In genomic region chr8:4238434-4239192, GRCm38 (mm10) we compare ENCODE assay signal across 8 mouse cellular contexts. TPM values are rescaled to one million over a fixed set of nuclear protein-coding genes. Genes with fewer than 3 reads are reported as not detected.
DNase-seq lines count a peak whose midpoint lies in the region; ATAC-seq and TF ChIP-seq lines count a peak whose summit lies in the region.

Gene Map2k7 (plus strand): TSS chr8:4238740.
Gene Gm49320 (plus strand): TSS chr8:4238865.

- peak within 1 kb of the TSS; percentile 62 for H3K27ac ChIP-seq in cortical plate, adult 2 months (ENCODE audit: insufficient read depth, low read length)

- peak; percentile 100 for DNase-seq in gastrocnemius, adult 8-10 months (ENCODE audit: low spot score in 2 of 2)
- DNase-seq in induced T-regulatory cell, adult 2 months (ENCODE audit: low read depth): peak; percentile 100
- DNase-seq in left cerebral cortex, adult 9 months (ENCODE audit: low spot score in 2 of 2): peak; percentile 99 to 100
- DNase-seq in right cerebral cortex, postnatal 14 days: peak; percentile 100
- peak; percentile 98 to 100 for DNase-seq in urinary bladder, postnatal 36 days (ENCODE audit: low spot score in 2 of 2)

- peak; percentile 91 for ATAC-seq in activated CD4-positive, CD25-positive, alpha-beta regulatory T cell, adult 4 months
- ATAC-seq in megakaryocyte progenitor cell, adult 5-6 weeks (replicated peaks; ENCODE audit: poor library complexity): peak; percentile 82

- H3K4me3 ChIP-seq in cortical plate, adult 2 months (ENCODE audit: insufficient read depth, low read length): peak within 1 kb of the TSS; percentile 81

- H3K4me1 ChIP-seq in cortical plate, adult 2 months (ENCODE audit: control insufficient read depth, insufficient read depth, low read length): peaks cover 5% of the 10 kb centered on the region

- TF ChIP-seq POLR2A in cortical plate, adult 2 months (IDR thresholded peaks at IDR 0.05; ENCODE audit: extremely low read depth, insufficient read depth, low read length): peak; percentile 57

- peak; percentile 24; the same call in 1 of the 2 replicates for TF ChIP-seq CTCF in cortical plate, adult 2 months (IDR thresholded peaks at IDR 0.05; ENCODE audit: extremely low read depth, insufficient read depth, low read length)

RNA-seq across cellular contexts. Expression of gene Map2k7, which starts in this region (rescaled TPM):
- 10 to 100 TPM; 18.3 to 29.8 TPM for polyA plus RNA-seq in activated CD4-positive, CD25-positive, alpha-beta regulatory T cell, adult 4 months (2017; shearing (Covaris generic))
- polyA plus RNA-seq in cortical plate, adult 2 months (2012; rRNA removed): 60.4 and 60.6 TPM in 2 replicates
- 10 to 100 TPM; 73.5 to 86.8 (median 77.5) TPM for total RNA-seq in gastrocnemius, adult 8-10 months (2022)
- total RNA-seq in megakaryocyte progenitor cell, adult 5-6 weeks (2015): 29.7 and 34.2 TPM in 2 replicates
- 29.2 and 29.4 TPM in 2 replicates for total RNA-seq in megakaryocyte progenitor cell, adult 5-6 weeks (2017)

RNA-seq across cellular contexts. Expression of gene Gm49320, which starts in this region (rescaled TPM):
- 1 to 10 TPM in 1 of 2 experiments, under 1 TPM in 1; 0.61 to 1.3 TPM for polyA plus RNA-seq in activated CD4-positive, CD25-positive, alpha-beta regulatory T cell, adult 4 months (2017; shearing (Covaris generic))
- 4.8 and 5.8 TPM in 2 replicates for polyA plus RNA-seq in cortical plate, adult 2 months (2012; rRNA removed)
- not detected for total RNA-seq in gastrocnemius, adult 8-10 months (2022)
- total RNA-seq in megakaryocyte progenitor cell, adult 5-6 weeks (2015): 1.2 and 2.6 TPM in 2 replicates
- not detected in 2 replicates for total RNA-seq in megakaryocyte progenitor cell, adult 5-6 weeks (2017)

Comparison
In these comparisons a context has a peak if more than half of its experiments do, and no peak if none do; other contexts are left out.
1. Peak in every context shown above with its lines: DNase-seq, ATAC-seq, H3K4me3 ChIP-seq and H3K27ac ChIP-seq.